Comparison of ENCODE assay signal across 9 mouse cellular contexts in genomic region chr15:103300560-103300959, GRCm38 (mm10). TPM values are rescaled to one million over a fixed set of nuclear protein-coding genes. Genes with fewer than 3 reads are reported as not detected.
A peak's percentile ranks its signal among the peaks of the same experiment; 100 is the strongest.
DNase-seq lines count a peak whose midpoint lies in the region; ATAC-seq and TF ChIP-seq lines count a peak whose summit lies in the region.
"Had no signal": no experiment of that assay in that cellular context is flagged by ENCODE, and none has a peak within 500 bp of the region (broad histone marks: within the 10 kb centered on the region; RNA-seq: fewer than 3 reads in every experiment).

No protein-coding gene starts in this region.

- no peaks in the 10 kb centered on the region for H3K27me3 ChIP-seq in heart, postnatal 0 days (ENCODE audit: control insufficient read depth, insufficient read depth, low read length)
- no peaks in the 10 kb centered on the region for H3K27me3 ChIP-seq in embryonic facial prominence, embryonic 12.5 days
- no peaks in the 10 kb centered on the region for H3K27me3 ChIP-seq in hindbrain, embryonic 16.5 days (replicated peaks; ENCODE audit: control insufficient read depth, insufficient read depth, low read length)

- peaks cover 12% of the 10 kb centered on the region for H3K4me1 ChIP-seq in heart, postnatal 0 days (ENCODE audit: control insufficient read depth, insufficient read depth)
- H3K4me1 ChIP-seq in embryonic facial prominence, embryonic 12.5 days = peaks cover 92% of the 10 kb centered on the region
- peaks cover 73% of the 10 kb centered on the region for H3K4me1 ChIP-seq in hindbrain, embryonic 16.5 days (ENCODE audit: control insufficient read depth, insufficient read depth, low read depth, low read length)

- no peak overlapping the region for H3K4me3 ChIP-seq in heart, postnatal 0 days (ENCODE audit: low read depth, low read length)
- H3K4me3 ChIP-seq in embryonic facial prominence, embryonic 12.5 days = no peak overlapping the region
- H3K4me3 ChIP-seq in hindbrain, embryonic 16.5 days (ENCODE audit: low read length) = peak overlapping the region; percentile 30; the same call in 1 of the 2 replicates

- peaks cover 37% of the 10 kb centered on the region for H3K36me3 ChIP-seq in heart, postnatal 0 days (replicated peaks; ENCODE audit: control insufficient read depth, insufficient read depth, low read length)
- peaks cover 7% of the 10 kb centered on the region; the same call in 1 of the 2 replicates for H3K36me3 ChIP-seq in embryonic facial prominence, embryonic 12.5 days
- H3K36me3 ChIP-seq in hindbrain, embryonic 16.5 days (ENCODE audit: control insufficient read depth, insufficient read depth, low read length) = no peaks in the 10 kb centered on the region

- TF ChIP-seq EP300 in heart, postnatal 0 days (IDR thresholded peaks at IDR 0.05; ENCODE audit: low read depth) = no peak

- no peak for TF ChIP-seq CTCF in heart, postnatal 0 days (IDR thresholded peaks at IDR 0.05; ENCODE audit: low read depth)

- H3K9me3 ChIP-seq in heart, postnatal 0 days (replicated peaks; ENCODE audit: control insufficient read depth, low read length) = no peaks in the 10 kb centered on the region
- no peaks in the 10 kb centered on the region for H3K9me3 ChIP-seq in embryonic facial prominence, embryonic 12.5 days
- H3K9me3 ChIP-seq in hindbrain, embryonic 16.5 days (ENCODE audit: control insufficient read depth, low read length) = no peaks in the 10 kb centered on the region
- H3K9me3 ChIP-seq: G1E had no signal

- 29% methylated on average over 2 of the region's 2 CpGs for WGBS in heart, postnatal 0 days
- 9% methylated on average over 2 of the region's 2 CpGs for WGBS in embryonic facial prominence, embryonic 12.5 days
- 0% methylated on average over 2 of the region's 2 CpGs for WGBS in hindbrain, embryonic 16.5 days

- DNase-seq in heart, postnatal 0 days (ENCODE audit: low spot score) = no peak
- DNase-seq in heart, adult 11 months = no peak
- peak; percentile 62 for DNase-seq in neural tube, embryonic 10.5 days (ENCODE audit: extremely low spot score, low spot score)
- no peak for DNase-seq in spleen, postnatal 10 days (ENCODE audit: low spot score in 2 of 2)
- no peak for DNase-seq in thymus, postnatal 14 days
- no peak for DNase-seq in frontal cortex, postnatal 25 days (ENCODE audit: low spot score in 2 of 2)

- ATAC-seq in heart, postnatal 0 days (ENCODE audit: insufficient read depth, low read depth) = no peak
- ATAC-seq in embryonic facial prominence, embryonic 12.5 days (ENCODE audit: insufficient number of reproducible peaks, insufficient read depth, low FRiP score, low TSS enrichment) = no peak
- ATAC-seq in hindbrain, embryonic 16.5 days = no peak; the same call in 1 of the 2 replicates

- 0 out of 2 replicates have a peak overlapping the region, but pooled peaks have one; percentile 7 for H3K9ac ChIP-seq in heart, postnatal 0 days (replicated peaks; ENCODE audit: low read depth, low read length)
- H3K9ac ChIP-seq in embryonic facial prominence, embryonic 12.5 days = no peak overlapping the region
- H3K9ac ChIP-seq in hindbrain, embryonic 16.5 days (ENCODE audit: low read depth, low read length) = peak overlapping the region; percentile 58

- peak overlapping the region; percentile 22; the same call in 1 of the 2 replicates for H3K27ac ChIP-seq in heart, postnatal 0 days (ENCODE audit: low read depth)
- H3K27ac ChIP-seq in embryonic facial prominence, embryonic 12.5 days = peak overlapping the region; percentile 96
- H3K27ac ChIP-seq in hindbrain, embryonic 16.5 days (ENCODE audit: low read depth, low read length) = peak overlapping the region; percentile 97

- peak overlapping the region; percentile 34; the same call in 1 of the 2 replicates for H3K4me2 ChIP-seq in heart, postnatal 0 days (ENCODE audit: low read depth, low read length)
- H3K4me2 ChIP-seq in embryonic facial prominence, embryonic 12.5 days (replicated peaks) = peak overlapping the region; percentile 43
- H3K4me2 ChIP-seq in hindbrain, embryonic 16.5 days (ENCODE audit: low read length) = peak overlapping the region; percentile 58

RNA-seq across cellular contexts. Expression of gene Gpr84, which starts 9.9 kb away (rescaled TPM):
- total RNA-seq in heart, postnatal 0 days (2014; rRNA removed; ENCODE audit: low replicate concordance) = not detected in 2 replicates
- 0.10 TPM in 1 of 2 replicates, not detected in the other for polyA plus RNA-seq in heart, postnatal 0 days (2015; fragmentation: Nextera tagmentation; extraction: Ambion mirVana)
- 0.47 and 0.67 TPM in 2 replicates for polyA plus RNA-seq in embryonic facial prominence, embryonic 12.5 days (2016; fragmentation: Nextera tagmentation; extraction: Ambion mirVana)
- 0.34 and 0.42 TPM in 2 replicates for polyA plus RNA-seq in hindbrain, embryonic 16.5 days (2015; fragmentation: Nextera tagmentation; extraction: Ambion mirVana)
- total RNA-seq: G1E had no signal
- polyA plus RNA-seq: G1E had no signal

RNA-seq across cellular contexts. Expression of gene Copz1, which starts 28.0 kb away (rescaled TPM):
- 109 and 117 TPM in 2 replicates for total RNA-seq in heart, postnatal 0 days (2014; rRNA removed; ENCODE audit: low replicate concordance)
- 124 TPM in 2 replicates for polyA plus RNA-seq in heart, postnatal 0 days (2015; fragmentation: Nextera tagmentation; extraction: Ambion mirVana)
- 257 and 268 TPM in 2 replicates for polyA plus RNA-seq in embryonic facial prominence, embryonic 12.5 days (2016; fragmentation: Nextera tagmentation; extraction: Ambion mirVana)
- 207 and 209 TPM in 2 replicates for polyA plus RNA-seq in hindbrain, embryonic 16.5 days (2015; fragmentation: Nextera tagmentation; extraction: Ambion mirVana)

RNA-seq across cellular contexts. Expression of gene Zfp385a, which starts 39.3 kb away (rescaled TPM):
- 5.4 and 7.9 TPM in 2 replicates for total RNA-seq in heart, postnatal 0 days (2014; rRNA removed; ENCODE audit: low replicate concordance)
- polyA plus RNA-seq in heart, postnatal 0 days (2015; fragmentation: Nextera tagmentation; extraction: Ambion mirVana) = 4.5 and 5.5 TPM in 2 replicates
- polyA plus RNA-seq in embryonic facial prominence, embryonic 12.5 days (2016; fragmentation: Nextera tagmentation; extraction: Ambion mirVana) = 12.6 and 14.5 TPM in 2 replicates
- 20.1 and 24.7 TPM in 2 replicates for polyA plus RNA-seq in hindbrain, embryonic 16.5 days (2015; fragmentation: Nextera tagmentation; extraction: Ambion mirVana)

RNA-seq across cellular contexts. Expression of gene Nfe2, which starts 42.4 kb away (rescaled TPM):
- 1.9 and 2.5 TPM in 2 replicates for total RNA-seq in heart, postnatal 0 days (2014; rRNA removed; ENCODE audit: low replicate concordance)
- polyA plus RNA-seq in heart, postnatal 0 days (2015; fragmentation: Nextera tagmentation; extraction: Ambion mirVana) = 0.93 and 1.2 TPM in 2 replicates
- polyA plus RNA-seq in embryonic facial prominence, embryonic 12.5 days (2016; fragmentation: Nextera tagmentation; extraction: Ambion mirVana) = 4.9 and 5.2 TPM in 2 replicates
- 0.65 and 0.69 TPM in 2 replicates for polyA plus RNA-seq in hindbrain, embryonic 16.5 days (2015; fragmentation: Nextera tagmentation; extraction: Ambion mirVana)

Comparison
In these comparisons a context has a peak if more than half of its experiments do, and no peak if none do; other contexts are left out.
1. H3K27ac ChIP-seq: peak in every context shown above with its lines; median percentile 97 in hindbrain, embryonic 16.5 days; 96 in embryonic facial prominence, embryonic 12.5 days; 22 in heart, postnatal 0 days.